Mouse (Mus musculus) common myeloid progenitor, adult 5-6 weeks (primary cell): Measurements from ENCODE around the gene Qtrt2. TPM values are rescaled to one million over a fixed set of nuclear protein-coding genes. Genes with fewer than 3 reads are reported as not detected.
A peak's percentile ranks its signal among the peaks of the same experiment; 100 is the strongest.

ENCODE experiments used
- ATAC-seq: replicated peaks from 2 replicates; pipeline ENCODE4 v1.8.0; 2016; ENCODE audit warnings: low read depth, mild to moderate bottlenecking, moderate TSS enrichment, inconsistent platforms; ENCODE audit not compliant: poor library complexity, severe bottlenecking
- total RNA-seq: library from RNA; stranded (forward); fragments of 200-1000, 187-1606 nt; gene quantifications from 2 replicates; pipeline ENCODE4 v1.2.3, GENCODE M21; 2017

The Qtrt2 gene
- total RNA-seq, 1 experiment from 2014 or later: 61.5 TPM

DNA sequence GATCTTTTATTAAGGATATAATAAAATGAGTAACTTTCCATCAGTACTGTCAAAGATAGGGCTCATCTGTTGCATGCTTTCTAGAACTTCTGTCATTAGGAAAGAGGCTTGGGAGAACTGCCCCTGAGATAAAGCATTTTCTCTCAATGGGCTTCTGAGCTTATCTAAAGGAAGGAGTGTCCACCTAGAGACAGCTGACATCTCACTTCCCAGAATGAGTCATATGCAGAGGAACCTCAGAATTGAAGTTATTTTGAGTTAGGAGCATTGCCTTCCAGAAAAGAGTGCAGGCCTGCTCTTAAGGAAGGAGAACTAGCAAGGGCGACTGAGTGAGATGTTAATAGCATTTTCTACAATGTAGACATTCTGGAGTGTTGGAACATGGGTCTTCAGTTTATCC is 85.4 kb downstream of the Qtrt2 start:
- ATAC-seq: no peak

GRCm38 (mm10) chr16:43831957-43832356 is 94.7 kb downstream of the Qtrt2 start:
- peak; percentile 79 for ATAC-seq

GRCm38 (mm10) chr16:43827492-43827891 is 99.1 kb downstream of the Qtrt2 start:
- ATAC-seq: no peak

DNA sequence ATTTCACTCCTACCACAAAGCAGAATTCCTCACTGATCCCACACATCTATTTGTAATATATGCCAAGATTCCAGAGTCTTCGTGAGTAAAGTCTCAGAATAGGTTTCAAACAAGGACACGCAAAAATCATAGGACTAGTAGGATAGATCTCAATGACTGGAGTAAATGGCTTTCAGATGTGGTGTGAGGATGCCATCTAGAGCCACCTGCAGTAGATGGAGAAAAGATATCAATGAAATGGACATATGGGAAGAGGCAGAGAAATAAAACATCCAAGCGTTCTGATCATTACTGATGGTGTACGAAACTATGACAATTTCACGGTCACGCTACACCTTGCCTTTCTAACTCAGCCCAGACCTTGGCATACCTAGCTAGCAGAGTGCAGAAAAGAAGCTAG is 108.2 kb downstream of the Qtrt2 start:
- ATAC-seq: no peak

- no peak for ATAC-seq
Observed at GRCm38 (mm10) chr16:43816321-43816720, 110.3 kb downstream of the Qtrt2 start.

DNA sequence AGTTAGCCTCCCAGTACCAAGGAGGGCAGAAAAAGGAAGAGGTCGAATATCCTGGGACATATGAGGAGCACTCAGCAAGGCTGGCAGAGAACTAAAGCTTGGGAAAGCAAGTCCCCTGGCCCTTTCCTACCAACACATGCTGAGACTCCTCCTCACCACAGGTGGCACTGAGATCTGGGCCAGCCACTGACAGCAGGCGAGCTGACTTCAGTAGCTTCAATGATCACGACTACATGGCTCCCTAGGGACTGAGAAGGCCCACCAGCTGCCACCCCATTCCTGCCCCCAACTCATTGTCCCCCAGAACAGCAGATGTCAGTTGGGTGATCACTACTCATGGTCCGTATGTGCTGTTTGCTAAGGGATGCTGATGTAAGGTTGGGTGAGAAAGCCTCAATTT is 112.0 kb downstream of the Qtrt2 start:
- ATAC-seq: no peak

Other genes with a start within 250 kb of the Qtrt2 start
- gene Drd3, start 172.8 kb downstream of the Qtrt2 start, total RNA-seq: not detected in 2 replicates
- gene Ccdc191, start 37.0 kb downstream of the Qtrt2 start, total RNA-seq: 18.5 and 29.6 TPM in 2 replicates
- 1.3 and 2.1 TPM in 2 replicates for gene Zdhhc23, start 53.0 kb upstream of the Qtrt2 start, total RNA-seq
- 5.1 and 7.1 TPM in 2 replicates for gene Gramd1c, start 136.5 kb upstream of the Qtrt2 start, total RNA-seq
- 54.5 and 62.3 TPM in 2 replicates for gene Atp6v1a, start 212.9 kb upstream of the Qtrt2 start, total RNA-seq
- 144 and 169 TPM in 2 replicates for gene Naa50, start 213.0 kb upstream of the Qtrt2 start, total RNA-seq
- 14.4 and 18.0 TPM in 2 replicates for gene Usf3, start 246.4 kb upstream of the Qtrt2 start, total RNA-seq